Mouse (Mus musculus) embryonic facial prominence, embryonic 15.5 days (tissue): ENCODE data around the gene Cflar. TPM values are rescaled to one million over a fixed set of nuclear protein-coding genes. Genes with fewer than 3 reads are reported as not detected.
A peak's percentile ranks its signal among the peaks of the same experiment; 100 is the strongest.
"Not testable (repeated sequence)": the region's sequence is repeated elsewhere in the genome, so short reads cannot be mapped to it uniquely, and the experiment has no call there.

Experiments used
- ATAC-seq: fragments of 200-750 bp; cut with Nextera tagmentation; 2 replicates; pipeline ENCODE4 v1.8.0; 2017; ENCODE audit warnings: low read depth, moderate TSS enrichment; ENCODE audit not compliant: insufficient number of reproducible peaks, low FRiP score, low TSS enrichment
- H3K27ac ChIP-seq: fragments of 300-500 bp; sonication (generic); replicated peaks from 2 replicates; pipeline ENCODE4 v1.5.1; 2015; ENCODE audit warnings: mild to moderate bottlenecking, inconsistent platforms
- H3K27me3 ChIP-seq: fragments of 300-500 bp; sonication (generic); 2 replicates; pipeline ENCODE4 v1.6.1; 2015; ENCODE audit warnings: inconsistent platforms
- H3K36me3 ChIP-seq: fragments of 300-500 bp; sonication (generic); 2 replicates; pipeline ENCODE4 v1.6.1; 2015; ENCODE audit warnings: mild to moderate bottlenecking, inconsistent platforms
- H3K4me1 ChIP-seq: fragments of 300-500 bp; sonication (generic); 2 replicates; pipeline ENCODE4 v1.6.1; 2015; ENCODE audit warnings: inconsistent platforms
- H3K4me2 ChIP-seq: fragments of 300-500 bp; sonication (generic); replicated peaks from 2 replicates; pipeline ENCODE4 v1.6.1; 2015; ENCODE audit warnings: mild to moderate bottlenecking, inconsistent platforms
- H3K4me3 ChIP-seq: fragments of 300-500 bp; sonication (generic); replicated peaks from 2 replicates; pipeline ENCODE4 v1.5.1; 2015; ENCODE audit warnings: mild to moderate bottlenecking, inconsistent platforms
- H3K9ac ChIP-seq: fragments of 300-500 bp; sonication (generic); 2 replicates; pipeline ENCODE4 v1.6.1; 2015; ENCODE audit warnings: inconsistent platforms
- H3K9me3 ChIP-seq: fragments of 300-500 bp; sonication (generic); replicated peaks from 2 replicates; pipeline ENCODE4 v1.6.1; 2016; ENCODE audit warnings: inconsistent platforms
- WGBS: fragments of 180-500 bp; shearing (Covaris S2); methylation state at CpG from one replicate; pipeline ENCODE4 v1.1.7; 2015; 5-methylcytosine and 5-hydroxymethylcytosine counted together
- polyA plus RNA-seq: library from polyadenylated mRNA; unstranded; fragments of >200 nt; fragmentation: Nextera tagmentation; extraction: Ambion mirVana; gene quantifications from 2 replicates; pipeline ENCODE4 v1.2.1, GENCODE M21; 2015

Gene Cflar
- polyA plus RNA-seq, 1 experiment from 2014 or later, result 39.2 TPM

DNA sequence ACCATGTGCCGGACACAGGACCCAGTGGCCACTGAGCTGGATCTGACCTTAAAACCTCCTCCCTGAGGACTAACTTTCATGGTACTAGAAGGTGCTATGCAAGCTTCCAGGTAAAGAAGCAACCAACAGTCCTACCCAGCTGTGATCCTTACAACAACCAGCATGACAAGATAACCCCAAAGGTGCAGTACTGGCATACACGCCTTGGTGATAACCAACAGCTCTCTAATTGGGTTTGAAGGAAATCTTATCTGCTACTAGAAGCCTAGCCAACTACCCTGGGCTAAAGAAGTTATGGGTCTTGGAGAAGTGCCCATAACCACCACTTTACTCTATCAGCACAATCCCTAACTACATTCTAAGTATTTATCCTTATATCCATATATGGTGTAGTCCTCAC is 75.0 kb downstream of the Cflar start:
- Histone ChIP-seq H3K9me3 (no peaks in the 10 kb centered on the region), H3K4me1 (no peaks in the 10 kb centered on the region), H3K27me3 (no peaks in the 10 kb centered on the region), H3K27ac (no peak overlapping the region), H3K9ac (no peak overlapping the region), H3K4me2 (no peak overlapping the region), H3K4me3 (no peak overlapping the region), H3K36me3 (no peaks in the 10 kb centered on the region)
- no peak for ATAC-seq
- 90% methylated on average over 2 of the region's 2 CpGs for WGBS

DNA sequence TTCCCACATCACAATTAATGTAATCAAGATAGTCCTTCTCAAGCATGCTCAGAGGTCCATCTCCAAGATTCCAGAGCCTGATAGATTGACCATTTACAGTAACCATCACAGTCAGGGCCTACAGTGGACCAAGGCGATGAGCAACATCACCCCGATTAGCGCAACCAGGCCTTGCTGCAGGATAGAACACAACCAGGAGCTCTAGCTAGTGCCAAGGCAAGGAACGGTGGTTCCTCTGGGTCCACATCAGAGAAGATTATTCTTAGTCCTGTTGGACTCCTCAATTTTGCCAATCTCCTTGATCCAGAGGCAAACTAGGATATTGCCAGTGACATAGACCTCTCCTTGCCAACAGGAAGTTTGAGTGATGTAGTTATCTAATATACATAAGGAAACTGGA is 77.1 kb downstream of the Cflar start:
- H3K4me2 ChIP-seq, result no peak overlapping the region
- 94% methylated on average over 4 of the region's 4 CpGs for WGBS
- no peak overlapping the region for H3K27ac ChIP-seq
- H3K9me3 ChIP-seq, result no peaks in the 10 kb centered on the region
- H3K4me3 ChIP-seq, result no peak overlapping the region
- no peaks in the 10 kb centered on the region for H3K4me1 ChIP-seq
- H3K9ac ChIP-seq, result no peak overlapping the region
- no peaks in the 10 kb centered on the region for H3K27me3 ChIP-seq
- no peak for ATAC-seq
- no peaks in the 10 kb centered on the region for H3K36me3 ChIP-seq

DNA sequence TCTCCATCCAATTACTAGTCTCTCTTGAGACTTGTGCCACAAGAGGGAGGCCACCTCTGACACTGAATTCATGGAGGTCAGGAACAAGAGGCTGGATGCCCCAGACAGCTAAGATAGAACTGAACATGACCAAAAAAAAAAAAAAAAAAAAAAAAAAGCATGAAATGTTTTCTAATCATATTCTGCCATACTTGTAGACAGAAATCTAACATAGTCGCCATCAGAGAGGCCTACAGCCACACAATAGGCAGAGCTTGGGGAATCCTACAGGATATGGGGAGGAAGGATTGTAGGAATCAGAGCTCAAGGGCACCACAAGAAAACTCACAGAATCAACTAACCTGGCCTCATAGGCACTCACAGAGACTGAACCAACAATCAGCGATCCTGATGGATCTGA is 83.4 kb downstream of the Cflar start:
- peak overlapping the region; percentile 87; the same call in 1 of the 2 replicates for H3K27ac ChIP-seq
- no peaks in the 10 kb centered on the region for H3K27me3 ChIP-seq
- peak overlapping the region; percentile 70 for H3K4me2 ChIP-seq
- ATAC-seq, result no peak
- WGBS, result 61% methylated on average over 2 of the region's 2 CpGs
- no peak overlapping the region for H3K9ac ChIP-seq
- no peaks in the 10 kb centered on the region for H3K9me3 ChIP-seq
- H3K36me3 ChIP-seq, result peaks cover 7% of the 10 kb centered on the region; the same call in 1 of the 2 replicates
- H3K4me1 ChIP-seq, result peaks cover 8% of the 10 kb centered on the region; the same call in 1 of the 2 replicates
- H3K4me3 ChIP-seq, result peak overlapping the region; percentile 68; the same call in 1 of the 2 replicates

- Histone ChIP-seq H3K36me3 (peaks cover 7% of the 10 kb centered on the region; the same call in 1 of the 2 replicates), H3K4me3 (peak within 1 kb of the TSS; percentile 68), H3K27me3 (no peaks in the 10 kb centered on the region), H3K9ac (peak within 1 kb of the TSS; percentile 71), H3K9me3 (no peaks in the 10 kb centered on the region), H3K27ac (peak within 1 kb of the TSS; percentile 87), H3K4me2 (peak within 1 kb of the TSS; percentile 70), H3K4me1 (peaks cover 8% of the 10 kb centered on the region; the same call in 1 of the 2 replicates)
- WGBS, result under 1% methylated on average over 42 of the region's 42 CpGs
- peak; percentile 81; the same call in 1 of the 2 replicates for ATAC-seq
Measured at GRCm38 (mm10) chr1:58795291-58796058, 84.2 kb downstream of the Cflar start, which contains the start of gene Casp8. Gene Casp8 (plus strand): TSS chr1:58795374.

DNA sequence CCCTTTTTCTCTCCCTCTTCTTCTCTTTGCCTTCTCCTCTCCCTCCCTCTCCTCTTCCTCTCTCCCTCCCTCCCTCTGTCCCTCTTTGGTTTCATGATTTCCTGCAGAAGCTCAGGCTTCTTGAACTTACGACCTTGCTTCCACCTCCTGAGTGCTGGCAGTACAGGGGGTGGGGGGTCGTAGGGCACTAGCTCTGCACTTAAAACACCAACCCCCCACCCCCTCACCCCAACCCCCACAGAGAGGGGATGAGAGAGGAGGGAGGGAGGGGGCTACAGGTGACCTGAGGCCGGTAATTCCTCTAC is 84.7 kb downstream of the Cflar start:
- ATAC-seq, result no peak
- peak overlapping the region; percentile 87; the same call in 1 of the 2 replicates for H3K27ac ChIP-seq
- peak overlapping the region; percentile 68 for H3K4me3 ChIP-seq
- H3K36me3 ChIP-seq, result peaks cover 7% of the 10 kb centered on the region; the same call in 1 of the 2 replicates
- H3K4me2 ChIP-seq, result peak overlapping the region; percentile 70
- H3K4me1 ChIP-seq, result peaks cover 8% of the 10 kb centered on the region; the same call in 1 of the 2 replicates
- 0% methylated on average over 3 of the region's 3 CpGs for WGBS
- H3K9me3 ChIP-seq, result no peaks in the 10 kb centered on the region
- H3K9ac ChIP-seq, result peak overlapping the region; percentile 71
- H3K27me3 ChIP-seq, result no peaks in the 10 kb centered on the region

DNA sequence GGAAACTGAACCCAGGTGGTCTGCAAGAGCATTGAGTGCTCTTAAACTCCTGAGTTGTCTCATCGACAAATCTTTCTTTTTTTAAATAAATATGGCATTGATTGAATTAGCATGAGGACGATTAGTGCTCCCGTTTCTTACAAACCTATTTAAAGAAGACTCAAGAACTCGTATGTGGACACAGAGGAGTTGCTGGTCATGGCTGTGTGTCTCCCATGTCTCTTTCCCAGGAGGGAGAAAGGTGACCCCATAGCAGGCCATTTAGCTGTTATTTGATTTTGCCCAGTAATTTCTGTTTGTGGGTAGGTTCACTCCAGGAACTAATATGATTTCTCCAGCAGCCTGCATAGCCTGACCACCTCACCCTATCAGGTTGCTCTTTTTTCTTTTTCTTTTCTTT is 85.5 kb downstream of the Cflar start:
- Histone ChIP-seq H3K4me3 (peak overlapping the region; percentile 2; the same call in 1 of the 2 replicates), H3K9ac (no peak overlapping the region), H3K9me3 (no peaks in the 10 kb centered on the region), H3K27ac (no peak overlapping the region), H3K27me3 (no peaks in the 10 kb centered on the region), H3K36me3 (peaks cover 7% of the 10 kb centered on the region; the same call in 1 of the 2 replicates), H3K4me2 (peak overlapping the region; percentile 27; the same call in 1 of the 2 replicates), H3K4me1 (peaks cover 8% of the 10 kb centered on the region; the same call in 1 of the 2 replicates)
- no peak for ATAC-seq
- 46% methylated on average over 4 of the region's 4 CpGs for WGBS

DNA sequence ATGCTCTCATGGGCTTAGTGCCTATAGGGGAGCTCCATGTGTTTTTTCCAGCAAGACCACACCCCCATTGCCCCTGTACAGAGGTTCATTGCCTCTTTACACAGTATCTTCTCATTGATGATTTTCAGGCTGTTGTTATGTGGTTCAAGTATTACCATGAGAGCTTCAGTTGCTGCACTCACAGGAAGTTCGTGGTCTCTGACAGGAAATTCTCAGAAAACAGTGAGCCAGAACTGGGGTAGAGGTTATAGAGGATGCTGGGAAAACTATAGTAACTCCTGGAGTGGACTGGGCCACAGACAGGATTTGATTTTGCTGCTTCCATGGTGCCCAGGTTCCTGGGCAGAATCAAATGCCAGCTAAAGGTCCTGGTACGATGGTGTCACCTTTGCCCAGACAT is 86.1 kb downstream of the Cflar start:
- no peak overlapping the region; the same call in 1 of the 2 replicates for H3K4me3 ChIP-seq
- no peak overlapping the region for H3K4me2 ChIP-seq
- no peaks in the 10 kb centered on the region for H3K9me3 ChIP-seq
- H3K9ac ChIP-seq, result no peak overlapping the region
- H3K4me1 ChIP-seq, result peaks cover 8% of the 10 kb centered on the region; the same call in 1 of the 2 replicates
- H3K27ac ChIP-seq, result no peak overlapping the region
- H3K27me3 ChIP-seq, result no peaks in the 10 kb centered on the region
- 84% methylated on average over 2 of the region's 2 CpGs for WGBS
- peaks cover 7% of the 10 kb centered on the region; the same call in 1 of the 2 replicates for H3K36me3 ChIP-seq
- no peak for ATAC-seq

- H3K9me3 ChIP-seq, result no peaks in the 10 kb centered on the region
- no peak overlapping the region for H3K27ac ChIP-seq
- H3K27me3 ChIP-seq, result no peaks in the 10 kb centered on the region
- peaks cover 7% of the 10 kb centered on the region; the same call in 1 of the 2 replicates for H3K36me3 ChIP-seq
- H3K4me1 ChIP-seq, result peaks cover 8% of the 10 kb centered on the region; the same call in 1 of the 2 replicates
- H3K4me2 ChIP-seq, result no peak overlapping the region
- no peak overlapping the region for H3K9ac ChIP-seq
- H3K4me3 ChIP-seq, result no peak overlapping the region
- ATAC-seq, result no peak
- 96% methylated on average over 4 of the region's 4 CpGs for WGBS
Measured at GRCm38 (mm10) chr1:58798911-58799310, 87.6 kb downstream of the Cflar start.

GRCm38 (mm10) chr1:58800644-58801043 is 89.3 kb downstream of the Cflar start:
- not testable (repeated sequence) for H3K9me3 ChIP-seq, H3K36me3 ChIP-seq, H3K9ac ChIP-seq, H3K4me1 ChIP-seq, H3K27me3 ChIP-seq, ATAC-seq, H3K4me3 ChIP-seq, H3K27ac ChIP-seq, H3K4me2 ChIP-seq
- WGBS, result 86% methylated on average over 7 of the region's 7 CpGs

GRCm38 (mm10) chr1:58801558-58802285 is 90.4 kb downstream of the Cflar start:
- H3K27ac ChIP-seq, result 0 out of 2 replicates have a peak overlapping the region, but pooled peaks have one; percentile 58
- ATAC-seq, result no peak
- WGBS, result 91% methylated on average over 8 of the region's 8 CpGs
- no peak overlapping the region for H3K4me2 ChIP-seq
- no peak overlapping the region for H3K4me3 ChIP-seq
- no peaks in the 10 kb centered on the region for H3K27me3 ChIP-seq
- peaks cover 7% of the 10 kb centered on the region; the same call in 1 of the 2 replicates for H3K4me1 ChIP-seq
- no peaks in the 10 kb centered on the region for H3K9me3 ChIP-seq
- H3K36me3 ChIP-seq, result peaks cover 7% of the 10 kb centered on the region; the same call in 1 of the 2 replicates
- H3K9ac ChIP-seq, result no peak overlapping the region
